Mouse (Mus musculus): Measurements from ENCODE around the gene Triml2. TPM values are rescaled to one million over a fixed set of nuclear protein-coding genes. Genes with fewer than 3 reads are reported as not detected.

Gene Triml2
- not detected for total RNA-seq (2023)

GRCm38 (mm10) chr8:43180054-43180690 lies at the start of gene Triml2:
TSS of gene Triml2 (plus strand) at chr8:43180541.

GRCm38 (mm10) chr8:43141386-43141785 lies 39.0 kb upstream of the Triml2 start, which contains the start of gene Triml1:
TSS of gene Triml1 (minus strand) at chr8:43141486.

Other genes with a start within 250 kb of the Triml2 start
- gene Triml1, start 39.1 kb upstream of the Triml2 start, total RNA-seq (2023): not detected
- gene Zfp42, start 126.4 kb downstream of the Triml2 start, total RNA-seq (2023): not detected

Data from B cell, adult 67 days (primary cell).